Mouse (Mus musculus) ovary, postnatal 14 days (tissue): ENCODE measurements at regions not wholly inside any gene's neighbourhood (a gene's known extent, or its start where the extent isn't known, plus 50 kb on each side); places are given as distances from the start of the nearest gene placed in this dataset.

ENCODE experiments used
- DNase-seq: peaks from one replicate; pipeline ENCODE4 v3.0.0; 2022; ENCODE audit warnings: low spot score

- DNase-seq, result no peak
Measured at GRCm38 (mm10) chr5:127129495-127129894, 112.1 kb upstream of the Tmem132c start.

GRCm38 (mm10) chr5:127134441-127134840 lies 107.2 kb upstream of the Tmem132c start:
- DNase-seq, result no peak

- no peak for DNase-seq
Measured at GRCm38 (mm10) chr5:127140651-127141050, 101.0 kb upstream of the Tmem132c start.

- DNase-seq, result peak; percentile 4
Measured at GRCm38 (mm10) chr5:127160292-127160691, 81.3 kb upstream of the Tmem132c start.

GRCm38 (mm10) chr5:127163376-127163775 lies 78.2 kb upstream of the Tmem132c start:
- DNase-seq, result no peak

- DNase-seq, result no peak
Measured at GRCm38 (mm10) chr5:127189021-127189420, 52.6 kb upstream of the Tmem132c start.
